Mouse (Mus musculus) kidney, adult 2 months (tissue): ENCODE results near the gene Cdca3. TPM values are rescaled to one million over a fixed set of nuclear protein-coding genes. Genes with fewer than 3 reads are reported as not detected.
A peak's percentile ranks its signal among the peaks of the same experiment; 100 is the strongest.

Source experiments
- DNase-seq: peaks from one replicate; pipeline ENCODE4 v3.0.0; 2021
- H3K27ac ChIP-seq: fragments of 200-500 bp; 2 replicates; pipeline ENCODE4 v1.5.1; 2012; ENCODE audit warnings: low read depth, low read length, control low read depth, inconsistent platforms; ENCODE audit not compliant: insufficient read depth
- H3K27me3 ChIP-seq: fragments of 200-500 bp; replicated peaks from 2 replicates; pipeline ENCODE4 v1.6.1; 2012; ENCODE audit warnings: mild to moderate bottlenecking, moderate library complexity, low read length, inconsistent platforms; ENCODE audit not compliant: control insufficient read depth, insufficient read depth
- H3K36me3 ChIP-seq: fragments of 200-500 bp; 2 replicates; pipeline ENCODE4 v1.6.1; 2012; ENCODE audit warnings: mild to moderate bottlenecking, moderate library complexity, low read length, inconsistent platforms; ENCODE audit not compliant: control insufficient read depth, insufficient read depth
- H3K4me1 ChIP-seq: fragments of 200-500 bp; 2 replicates; pipeline ENCODE4 v1.6.1; 2011; ENCODE audit warnings: low read length; ENCODE audit not compliant: control insufficient read depth, insufficient read depth
- H3K4me3 ChIP-seq: fragments of 200-500 bp; 2 replicates; pipeline ENCODE4 v1.5.1; 2011; ENCODE audit warnings: mild to moderate bottlenecking, low read depth, low read length, control low read depth; ENCODE audit not compliant: insufficient read depth
- CTCF ChIP-seq: fragments of 200-500 bp; conservative IDR thresholded peaks from 2 replicates; pipeline ENCODE4 v1.5.1; 2011; ENCODE audit warnings: low read depth, mild to moderate bottlenecking, control low read depth, low read length, moderate library complexity, mixed read lengths; ENCODE audit not compliant: insufficient read depth, insufficient read length
- POLR2A ChIP-seq: fragments of 200-500 bp; IDR thresholded peaks from one replicate; pipeline ENCODE4 v1.6.1; 2011; ENCODE audit warnings: low read depth, low read length, control low read depth
- WGBS: fragments of 180-500 bp; shearing (Covaris S2); methylation state at CpG from one replicate; pipeline ENCODE4 v1.1.7; 2018; 5-methylcytosine and 5-hydroxymethylcytosine counted together
- polyA plus RNA-seq: library from polyadenylated mRNA; depleted of rRNA; stranded (reverse); fragments of >200 nt; gene quantifications from 2 replicates; pipeline ENCODE4 v1.2.3, GENCODE M21; 2012

Gene Cdca3
- polyA plus RNA-seq, 1 experiment = 4.2 TPM

DNA sequence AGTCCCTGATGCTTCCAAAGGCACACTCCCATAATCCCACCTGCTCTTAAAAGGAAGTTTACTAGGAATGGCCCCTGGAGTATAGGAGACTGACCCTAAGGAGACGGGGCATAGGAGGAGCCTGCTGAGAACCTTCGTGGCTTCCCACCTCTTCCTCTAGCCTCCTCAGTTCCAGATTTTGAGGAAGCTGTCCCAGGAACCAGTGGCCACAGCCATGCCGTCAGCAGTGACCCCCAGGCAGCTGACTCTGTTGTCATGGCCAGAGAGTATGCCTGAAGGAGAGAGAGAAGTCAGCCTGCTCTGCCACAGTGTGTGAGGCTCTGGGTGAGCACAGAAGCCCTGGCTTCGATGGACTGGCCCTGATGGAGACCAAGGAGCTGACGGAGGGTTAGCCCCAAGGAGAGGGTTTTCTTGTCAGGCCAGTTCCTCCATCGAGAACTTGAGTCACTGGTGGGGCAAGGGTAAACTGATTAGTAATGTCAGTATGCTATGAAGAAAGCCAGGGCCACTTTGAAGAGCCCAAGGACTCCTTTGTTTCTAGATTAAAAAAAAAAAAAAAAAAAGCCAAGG, 5.2 kb downstream of the Cdca3 start:
- Histone ChIP-seq H3K27ac (no peak overlapping the region), H3K4me1 (no peaks in the 10 kb centered on the region), H3K4me3 (no peak overlapping the region), H3K27me3 (no peaks in the 10 kb centered on the region), H3K36me3 (no peaks in the 10 kb centered on the region)
- DNase-seq = no peak
- 86% methylated on average over 6 of the region's 6 CpGs for WGBS
- TF ChIP-seq CTCF = no peak
- no peak for TF ChIP-seq POLR2A

DNA sequence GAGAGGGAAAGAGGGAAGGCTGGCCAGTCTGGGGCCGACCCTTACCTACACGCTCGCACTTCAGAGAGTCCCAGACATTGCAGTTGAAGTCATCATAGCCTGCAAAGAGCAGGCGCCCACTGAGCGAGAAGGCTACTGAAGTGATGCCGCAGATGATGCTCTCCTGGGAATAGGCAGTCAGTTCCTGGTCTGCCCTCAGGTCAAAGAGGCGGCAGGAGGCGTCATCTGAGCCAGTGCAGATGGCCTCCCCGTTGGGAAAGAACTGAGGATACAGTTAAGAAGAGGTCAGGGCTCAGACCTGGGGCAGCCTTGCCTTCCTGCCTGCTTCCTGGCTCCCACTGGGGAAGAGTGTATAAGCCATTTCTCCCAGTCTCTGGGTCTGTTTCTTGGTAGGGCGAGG, 6.2 kb downstream of the Cdca3 start:
- H3K36me3 ChIP-seq = no peaks in the 10 kb centered on the region
- no peak overlapping the region for H3K4me3 ChIP-seq
- WGBS = 61% methylated on average over 10 of the region's 10 CpGs
- no peak overlapping the region for H3K27ac ChIP-seq
- no peak for TF ChIP-seq CTCF
- TF ChIP-seq POLR2A = no peak
- no peaks in the 10 kb centered on the region for H3K4me1 ChIP-seq
- no peak for DNase-seq
- H3K27me3 ChIP-seq = no peaks in the 10 kb centered on the region

DNA sequence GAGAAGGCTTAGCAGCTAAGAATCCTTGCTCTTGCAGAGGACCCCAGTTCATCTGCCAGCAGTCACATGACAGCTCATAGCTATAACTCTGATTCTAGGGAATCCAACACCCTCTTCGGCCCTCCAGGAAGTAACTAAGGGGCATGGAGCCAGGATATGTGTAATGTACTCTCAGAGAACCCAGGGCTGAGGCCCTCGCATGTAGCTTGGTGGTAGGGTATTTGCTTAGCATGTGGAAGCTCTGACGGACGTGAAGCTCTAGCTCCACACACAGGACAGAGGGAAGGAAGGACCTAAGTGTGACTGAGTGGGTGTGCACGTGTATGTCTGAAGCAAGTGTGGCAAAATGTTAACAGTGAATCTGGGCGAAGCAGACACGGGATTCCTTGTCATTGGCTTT, 7.1 kb downstream of the Cdca3 start:
- H3K4me3 ChIP-seq = no peak overlapping the region
- 75% methylated on average over 7 of the region's 7 CpGs for WGBS
- TF ChIP-seq POLR2A = no peak
- no peak for TF ChIP-seq CTCF
- no peaks in the 10 kb centered on the region for H3K4me1 ChIP-seq
- no peaks in the 10 kb centered on the region for H3K36me3 ChIP-seq
- no peak overlapping the region for H3K27ac ChIP-seq
- H3K27me3 ChIP-seq = no peaks in the 10 kb centered on the region
- DNase-seq = no peak

GRCm38 (mm10) chr6:124839805-124840204, 10.5 kb downstream of the Cdca3 start:
- no peaks in the 10 kb centered on the region for H3K36me3 ChIP-seq
- TF ChIP-seq POLR2A = no peak
- no peak for TF ChIP-seq CTCF
- no peak for DNase-seq
- no peaks in the 10 kb centered on the region for H3K27me3 ChIP-seq
- 30% methylated on average over 8 of the region's 8 CpGs for WGBS
- H3K4me1 ChIP-seq = no peaks in the 10 kb centered on the region
- H3K4me3 ChIP-seq = no peak overlapping the region
- H3K27ac ChIP-seq = no peak overlapping the region

DNA sequence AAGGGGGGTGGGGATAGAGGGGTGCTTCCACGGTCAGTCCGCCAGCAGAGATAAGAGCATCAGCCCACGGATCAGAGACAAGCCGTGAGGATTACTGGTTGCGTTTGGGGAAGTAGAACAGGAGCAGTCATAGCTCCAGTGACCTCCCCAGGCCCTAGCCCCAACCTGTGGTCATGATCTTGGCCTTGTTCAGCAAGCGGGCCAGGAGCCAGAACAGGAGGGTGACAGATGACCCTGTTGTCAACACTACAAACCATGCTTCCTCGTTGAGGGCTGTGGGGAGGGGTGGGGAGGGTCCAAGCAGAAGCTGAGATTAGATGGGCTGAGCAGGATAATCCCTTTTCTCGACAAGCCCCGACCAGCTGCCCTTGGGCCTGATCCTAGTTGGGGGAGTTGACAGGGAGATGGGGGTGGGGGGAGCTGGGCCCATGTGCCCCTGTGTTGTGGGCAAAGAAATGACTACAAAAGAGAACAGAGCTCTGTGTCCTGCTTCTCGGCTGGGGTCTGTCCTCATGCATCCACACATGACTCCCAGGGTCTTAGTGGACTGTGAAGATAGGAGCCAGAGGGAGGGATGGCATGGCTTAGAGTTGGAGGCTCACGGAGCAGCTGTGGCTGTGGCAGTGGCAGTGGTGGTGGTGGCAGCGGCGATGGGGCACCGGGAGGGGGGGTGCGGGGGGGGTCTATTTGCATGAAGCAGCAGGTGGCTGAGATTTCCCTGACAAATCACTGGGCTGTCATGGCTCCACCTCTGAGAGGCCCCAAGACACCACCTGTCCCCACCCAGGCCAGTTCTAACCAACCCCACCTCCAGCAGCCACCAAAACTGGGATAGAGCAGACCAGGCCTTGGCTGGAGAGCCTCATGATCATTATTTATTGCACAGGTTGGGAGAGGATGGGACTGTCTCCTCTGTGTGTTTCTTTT, 11.2 kb downstream of the Cdca3 start, which contains the start of gene Gnb3:
Gnb3 (minus strand) TSS at position 35 of the 927 bp plus-strand sequence.
- no peaks in the 10 kb centered on the region for H3K4me1 ChIP-seq
- no peaks in the 10 kb centered on the region for H3K27me3 ChIP-seq
- H3K4me3 ChIP-seq = no peak within 1 kb of the TSS
- no peak within 1 kb of the TSS for H3K27ac ChIP-seq
- DNase-seq = no peak
- TF ChIP-seq CTCF (no peak), POLR2A (no peak)
- WGBS = 46% methylated on average over 15 of the region's 15 CpGs
- H3K36me3 ChIP-seq = no peaks in the 10 kb centered on the region

- no peaks in the 10 kb centered on the region for H3K36me3 ChIP-seq
- 13% methylated on average over 9 of the region's 9 CpGs for WGBS
- no peak overlapping the region for H3K4me3 ChIP-seq
- peak; percentile 91 for DNase-seq
- TF ChIP-seq POLR2A (no peak), CTCF (peak; percentile 90)
- H3K27me3 ChIP-seq = no peaks in the 10 kb centered on the region
- no peaks in the 10 kb centered on the region for H3K4me1 ChIP-seq
- no peak overlapping the region for H3K27ac ChIP-seq
Observed at GRCm38 (mm10) chr6:124847305-124847704, 18.0 kb downstream of the Cdca3 start.

DNA sequence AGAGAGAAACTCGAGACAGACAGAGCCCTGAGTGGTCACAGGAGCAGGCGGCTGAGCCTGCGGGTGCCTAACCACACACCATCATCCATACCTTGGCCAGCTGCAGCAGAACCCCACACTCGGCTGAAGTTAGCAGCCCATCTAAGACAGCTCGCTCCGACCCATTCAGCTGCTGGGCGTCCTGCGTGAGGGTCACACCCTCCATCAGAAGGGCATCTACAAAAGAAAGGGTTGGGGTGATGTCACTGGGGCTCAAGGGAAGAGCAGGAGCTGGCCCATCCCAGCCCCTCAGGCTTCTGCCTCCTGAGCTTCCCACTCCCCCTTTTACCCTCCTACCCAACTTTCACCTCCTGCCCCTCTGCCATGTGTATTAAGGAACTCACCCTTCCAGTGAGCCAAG, 21.2 kb downstream of the Cdca3 start:
- DNase-seq = no peak
- Histone ChIP-seq H3K27ac (no peak overlapping the region), H3K36me3 (no peaks in the 10 kb centered on the region), H3K27me3 (no peaks in the 10 kb centered on the region), H3K4me1 (no peaks in the 10 kb centered on the region), H3K4me3 (no peak overlapping the region)
- 80% methylated on average over 8 of the region's 8 CpGs for WGBS
- TF ChIP-seq POLR2A = no peak
- no peak for TF ChIP-seq CTCF
